Mouse (Mus musculus): ENCODE results near the gene Nkx2-2.

DNA sequence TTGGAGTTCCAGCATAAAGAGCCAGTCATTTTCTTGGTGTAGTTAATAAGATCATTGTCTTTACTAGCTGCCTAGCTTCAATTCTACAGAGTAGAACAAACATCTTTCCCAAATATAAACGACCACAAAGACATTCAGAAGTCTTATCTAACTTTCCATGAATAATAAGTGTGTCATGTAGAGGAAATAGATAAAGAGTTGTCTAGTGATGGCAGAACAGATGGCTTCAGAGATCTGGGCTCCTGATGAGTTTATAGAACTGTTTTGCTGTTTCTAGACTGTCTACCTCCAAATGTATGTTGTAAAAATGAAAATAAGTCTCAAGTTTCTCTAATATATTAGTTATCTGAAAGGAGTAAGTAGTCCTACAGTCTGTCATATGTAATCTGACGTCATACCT lies 41.5 kb downstream of the Nkx2-2 start:
- TF ChIP-seq POLR2A (IDR thresholded peaks at IDR 0.05; ENCODE audit: low read depth, low read length), result no peak
- TF ChIP-seq CTCF (IDR thresholded peaks at IDR 0.05; ENCODE audit: borderline replicate concordance, insufficient read depth, low read length), result no peak
